Mouse (Mus musculus) mouse embryonic stem cell (cell line): ENCODE results near the gene Vmn1r124.
"Not testable (repeated sequence)": the region's sequence is repeated elsewhere in the genome, so short reads cannot be mapped to it uniquely, and the experiment has no call there.

Experiments
- in situ Hi-C, 2 experiments: fragments of 300-500 bp; cut with MboI; formaldehyde crosslinking; loops; 1 replicate in 1 of 2; 3 replicates in 1 of 2; pipeline ENCODE4 v1.14.3; 2019 to 2020; ENCODE audit warnings: low sequenced_read_pairs in 2 of 2, low pct_unique_long_range_greater_than_20kb in 1 of 2, mixed read lengths in 1 of 2; ENCODE audit not compliant: unreplicated experiment in 1 of 2

The Vmn1r124 gene

GRCm38 (mm10) chr7:21260517-21260916 lies at the start of gene Vmn1r124:
Gene Vmn1r124, minus strand, starts transcription at chr7:21260617.
- in situ Hi-C loops: not testable (repeated sequence)

- in situ Hi-C loops: not testable (repeated sequence)
Measured at GRCm38 (mm10) chr7:21301367-21301766, 41.0 kb upstream of the Vmn1r124 start, which contains the start of gene Vmn1r126. Gene Vmn1r126, minus strand, starts transcription at chr7:21301467.

- in situ Hi-C loops: not testable (repeated sequence)
Measured at GRCm38 (mm10) chr7:21271879-21272278, 11.5 kb upstream of the Vmn1r124 start, which contains the start of gene Vmn1r125. Gene Vmn1r125, plus strand, starts transcription at chr7:21272179.
